Mouse (Mus musculus) WW6 (cell line): Measurements from ENCODE around the gene C5ar1.
"Not testable (repeated sequence)": the region's sequence is repeated elsewhere in the genome, so short reads cannot be mapped to it uniquely, and the experiment has no call there.

Experiments used
- DNase-seq: peaks from one replicate; pipeline ENCODE4 v3.0.0-alpha.2; 2013; ENCODE audit warnings: low read depth, low spot score

The C5ar1 gene

GRCm38 (mm10) chr7:16259110-16259590 lies at the start of gene C5ar1:
C5ar1 (minus strand) TSS chr7:16259540.
- DNase-seq = no peak

- DNase-seq = no peak
These were observed 49.4 kb upstream of the C5ar1 start for GRCm38 (mm10) chr7:16308555-16309317.

- DNase-seq = not testable (repeated sequence)
These were observed 48.8 kb upstream of the C5ar1 start, which contains the start of gene Bbc3 for GRCm38 (mm10) chr7:16308093-16308492. Bbc3 (plus strand) TSS chr7:16308393.

GRCm38 (mm10) chr7:16307141-16307540 lies 47.8 kb upstream of the C5ar1 start:
- DNase-seq = not testable (repeated sequence)

- DNase-seq = no peak
These were observed 40.2 kb upstream of the C5ar1 start for GRCm38 (mm10) chr7:16299419-16300035.

- no peak for DNase-seq
These were observed 39.6 kb upstream of the C5ar1 start for GRCm38 (mm10) chr7:16298927-16299326.

- DNase-seq = no peak
These were observed 38.3 kb upstream of the C5ar1 start for GRCm38 (mm10) chr7:16297616-16298015.

- DNase-seq = peak; percentile 76
These were observed 37.5 kb upstream of the C5ar1 start for GRCm38 (mm10) chr7:16296766-16297390.

- DNase-seq = no peak
These were observed 36.8 kb upstream of the C5ar1 start for GRCm38 (mm10) chr7:16296146-16296545.

GRCm38 (mm10) chr7:16295321-16295900 lies 36.1 kb upstream of the C5ar1 start:
- no peak for DNase-seq

GRCm38 (mm10) chr7:16294837-16295236 lies 35.5 kb upstream of the C5ar1 start:
- DNase-seq = peak; percentile 83

- DNase-seq = no peak
These were observed 35.0 kb upstream of the C5ar1 start for GRCm38 (mm10) chr7:16294346-16294745.

GRCm38 (mm10) chr7:16287791-16288190 lies 28.5 kb upstream of the C5ar1 start:
- no peak for DNase-seq

GRCm38 (mm10) chr7:16287016-16287415 lies 27.7 kb upstream of the C5ar1 start:
- DNase-seq = no peak

GRCm38 (mm10) chr7:16286026-16286961 lies 27.0 kb upstream of the C5ar1 start, which contains the start of gene Ccdc9:
Ccdc9 (minus strand) TSS chr7:16286795.
- DNase-seq = peak; percentile 93

- no peak for DNase-seq
These were observed 26.2 kb upstream of the C5ar1 start for GRCm38 (mm10) chr7:16285450-16286025.

- no peak for DNase-seq
These were observed 25.6 kb upstream of the C5ar1 start for GRCm38 (mm10) chr7:16284904-16285303.

- no peak for DNase-seq
These were observed 24.7 kb upstream of the C5ar1 start for GRCm38 (mm10) chr7:16284001-16284400.

- DNase-seq = no peak
These were observed 23.0 kb upstream of the C5ar1 start for GRCm38 (mm10) chr7:16282334-16282733.

GRCm38 (mm10) chr7:16280721-16281120 lies 21.4 kb upstream of the C5ar1 start:
- DNase-seq = no peak
